Mouse (Mus musculus): ENCODE measurements at regions not wholly inside any gene's neighbourhood (a gene's known extent, or its start where the extent isn't known, plus 50 kb on each side); places are given as distances from the start of the nearest gene placed in this dataset.

- WGBS, result 34% methylated on average over 3 of the region's 3 CpGs
- intact Hi-C loops (cut with DNase I), result no loop called here
- Histone ChIP-seq H3K27me3 (ENCODE audit: control insufficient read depth, insufficient read depth, low read length) (no peaks in the 10 kb centered on the region), H3K4me3 (no peak overlapping the region), H3K9ac (ENCODE audit: low read depth, low read length) (no peak overlapping the region), H3K27ac (no peak overlapping the region), H3K4me1 (ENCODE audit: control insufficient read depth, insufficient read depth, low read length) (no peaks in the 10 kb centered on the region), H3K79me2 (replicated peaks; ENCODE audit: control insufficient read depth, insufficient read depth, low read length) (no peaks in the 10 kb centered on the region), H3K36me3 (ENCODE audit: control insufficient read depth, insufficient read depth, low read length) (no peaks in the 10 kb centered on the region)
- TF ChIP-seq EP300 (IDR thresholded peaks at IDR 0.05; ENCODE audit: insufficient read depth, low read depth, low read length) (no peak), POLR2A (IDR thresholded peaks at IDR 0.05; ENCODE audit: insufficient read depth, low read depth, low read length) (no peak), CTCF (IDR thresholded peaks at IDR 0.05) (no peak)
- DNase-seq, result no peak
These were observed 370.8 kb downstream of the Nkx6-1 start for GRCm38 (mm10) chr5:101294031-101294430.

- H3K79me2 ChIP-seq (replicated peaks; ENCODE audit: control insufficient read depth, insufficient read depth, low read length), result no peaks in the 10 kb centered on the region
- H3K27me3 ChIP-seq (ENCODE audit: control insufficient read depth, insufficient read depth, low read length), result no peaks in the 10 kb centered on the region
- WGBS, result 58% methylated on average over 6 of the region's 6 CpGs
- H3K4me1 ChIP-seq (ENCODE audit: control insufficient read depth, insufficient read depth, low read length), result no peaks in the 10 kb centered on the region
- intact Hi-C loops (cut with DNase I), result no loop called here
- H3K9ac ChIP-seq (ENCODE audit: low read depth, low read length), result no peak overlapping the region
- no peak overlapping the region for H3K27ac ChIP-seq
- no peak overlapping the region for H3K4me3 ChIP-seq
- H3K36me3 ChIP-seq (ENCODE audit: control insufficient read depth, insufficient read depth, low read length), result no peaks in the 10 kb centered on the region
- TF ChIP-seq EP300 (IDR thresholded peaks at IDR 0.05; ENCODE audit: insufficient read depth, low read depth, low read length) (no peak), CTCF (IDR thresholded peaks at IDR 0.05) (peak; percentile 44)
- no peak for DNase-seq
These were observed 376.4 kb downstream of the Nkx6-1 start for GRCm38 (mm10) chr5:101288358-101288757.

GRCm38 (mm10) chr5:101285941-101286340, 378.9 kb downstream of the Nkx6-1 start:
- Histone ChIP-seq H3K27ac (no peak overlapping the region), H3K27me3 (ENCODE audit: control insufficient read depth, insufficient read depth, low read length) (no peaks in the 10 kb centered on the region), H3K9ac (ENCODE audit: low read depth, low read length) (no peak overlapping the region), H3K79me2 (replicated peaks; ENCODE audit: control insufficient read depth, insufficient read depth, low read length) (no peaks in the 10 kb centered on the region), H3K4me1 (ENCODE audit: control insufficient read depth, insufficient read depth, low read length) (no peaks in the 10 kb centered on the region), H3K4me3 (no peak overlapping the region), H3K36me3 (ENCODE audit: control insufficient read depth, insufficient read depth, low read length) (no peaks in the 10 kb centered on the region)
- intact Hi-C loops (cut with DNase I), result no loop called here
- WGBS, result 54% methylated on average over 7 of the region's 7 CpGs
- TF ChIP-seq POLR2A (IDR thresholded peaks at IDR 0.05; ENCODE audit: insufficient read depth, low read depth, low read length), result no peak
- no peak for TF ChIP-seq CTCF (IDR thresholded peaks at IDR 0.05)
- no peak for TF ChIP-seq EP300 (IDR thresholded peaks at IDR 0.05; ENCODE audit: insufficient read depth, low read depth, low read length)
- DNase-seq, result no peak

- Histone ChIP-seq H3K9ac (ENCODE audit: low read depth, low read length) (no peak overlapping the region), H3K27me3 (ENCODE audit: control insufficient read depth, insufficient read depth, low read length) (no peaks in the 10 kb centered on the region), H3K27ac (no peak overlapping the region), H3K4me1 (ENCODE audit: control insufficient read depth, insufficient read depth, low read length) (no peaks in the 10 kb centered on the region), H3K36me3 (ENCODE audit: control insufficient read depth, insufficient read depth, low read length) (no peaks in the 10 kb centered on the region), H3K79me2 (replicated peaks; ENCODE audit: control insufficient read depth, insufficient read depth, low read length) (no peaks in the 10 kb centered on the region), H3K4me3 (no peak overlapping the region)
- WGBS, result 75% methylated on average over 3 of the region's 3 CpGs
- DNase-seq, result no peak
- TF ChIP-seq POLR2A (IDR thresholded peaks at IDR 0.05; ENCODE audit: insufficient read depth, low read depth, low read length), result no peak
- TF ChIP-seq EP300 (IDR thresholded peaks at IDR 0.05; ENCODE audit: insufficient read depth, low read depth, low read length), result no peak
- TF ChIP-seq CTCF (IDR thresholded peaks at IDR 0.05), result no peak
- intact Hi-C loops (cut with DNase I), result no loop called here
These were observed 405.0 kb downstream of the Gpat3 start for GRCm38 (mm10) chr5:101250474-101250873.

GRCm38 (mm10) chr5:101242651-101243050, 397.1 kb downstream of the Gpat3 start:
- Histone ChIP-seq H3K27ac (no peak overlapping the region), H3K4me3 (no peak overlapping the region), H3K9ac (ENCODE audit: low read depth, low read length) (no peak overlapping the region), H3K79me2 (replicated peaks; ENCODE audit: control insufficient read depth, insufficient read depth, low read length) (no peaks in the 10 kb centered on the region), H3K4me1 (ENCODE audit: control insufficient read depth, insufficient read depth, low read length) (no peaks in the 10 kb centered on the region), H3K36me3 (ENCODE audit: control insufficient read depth, insufficient read depth, low read length) (no peaks in the 10 kb centered on the region), H3K27me3 (ENCODE audit: control insufficient read depth, insufficient read depth, low read length) (no peaks in the 10 kb centered on the region)
- intact Hi-C loops (cut with DNase I), result no loop called here
- TF ChIP-seq POLR2A (IDR thresholded peaks at IDR 0.05; ENCODE audit: insufficient read depth, low read depth, low read length) (no peak), CTCF (IDR thresholded peaks at IDR 0.05) (no peak), EP300 (IDR thresholded peaks at IDR 0.05; ENCODE audit: insufficient read depth, low read depth, low read length) (no peak)
- DNase-seq, result no peak
- WGBS, result 83% methylated on average over 2 of the region's 2 CpGs

GRCm38 (mm10) chr5:101239298-101240118, 394.0 kb downstream of the Gpat3 start:
- intact Hi-C loops (cut with DNase I), result no loop called here
- TF ChIP-seq EP300 (IDR thresholded peaks at IDR 0.05; ENCODE audit: insufficient read depth, low read depth, low read length), result no peak
- no peak for TF ChIP-seq POLR2A (IDR thresholded peaks at IDR 0.05; ENCODE audit: insufficient read depth, low read depth, low read length)
- TF ChIP-seq CTCF (IDR thresholded peaks at IDR 0.05), result no peak
- H3K4me1 ChIP-seq (ENCODE audit: control insufficient read depth, insufficient read depth, low read length), result no peaks in the 10 kb centered on the region
- H3K4me3 ChIP-seq, result peak overlapping the region; percentile 26; the same call in 1 of the 2 replicates
- H3K9ac ChIP-seq (ENCODE audit: low read depth, low read length), result no peak overlapping the region
- H3K27ac ChIP-seq, result no peak overlapping the region
- H3K79me2 ChIP-seq (replicated peaks; ENCODE audit: control insufficient read depth, insufficient read depth, low read length), result 0 out of 2 replicates have a peak, but pooled peaks cover 2% of the 10 kb centered on the region
- DNase-seq, result peak; percentile 14 to 21
- no peaks in the 10 kb centered on the region for H3K36me3 ChIP-seq (ENCODE audit: control insufficient read depth, insufficient read depth, low read length)
- no peaks in the 10 kb centered on the region for H3K27me3 ChIP-seq (ENCODE audit: control insufficient read depth, insufficient read depth, low read length)
- 46% methylated on average over 16 of the region's 16 CpGs for WGBS
